Mouse (Mus musculus) kidney, embryonic 14.5 days (tissue): ENCODE measurements around the gene Stab1. TPM values are rescaled to one million over a fixed set of nuclear protein-coding genes. Genes with fewer than 3 reads are reported as not detected.

ENCODE experiments used
- ATAC-seq: fragments of 200-750 bp; cut with Nextera tagmentation; 2 replicates; pipeline ENCODE4 v1.8.0; 2017; ENCODE audit warnings: moderate number of reproducible peaks, mild to moderate bottlenecking, moderate TSS enrichment, moderate library complexity; ENCODE audit not compliant: low FRiP score, low TSS enrichment
- H3K27ac ChIP-seq: fragments of 300-500 bp; sonication (generic); 2 replicates; pipeline ENCODE4 v1.5.1; 2014; ENCODE audit warnings: low read depth, mild to moderate bottlenecking, low read length, moderate library complexity, mixed read lengths
- H3K27me3 ChIP-seq: fragments of 300-500 bp; sonication (generic); 2 replicates; pipeline ENCODE4 v1.6.1; 2014; ENCODE audit warnings: mild to moderate bottlenecking, low read length; ENCODE audit not compliant: control insufficient read depth, insufficient read depth
- H3K36me3 ChIP-seq: fragments of 300-500 bp; sonication (generic); 2 replicates; pipeline ENCODE4 v1.6.1; 2014; ENCODE audit warnings: low read length, mixed read lengths; ENCODE audit not compliant: control insufficient read depth, insufficient read depth
- H3K4me1 ChIP-seq: fragments of 300-500 bp; sonication (generic); 2 replicates; pipeline ENCODE4 v1.6.1; 2014; ENCODE audit warnings: low read length, mixed read lengths; ENCODE audit not compliant: control insufficient read depth, insufficient read depth
- H3K4me2 ChIP-seq: fragments of 300-500 bp; sonication (generic); replicated peaks from 2 replicates; pipeline ENCODE4 v1.6.1; 2014; ENCODE audit warnings: low read depth, mild to moderate bottlenecking, low read length
- H3K4me3 ChIP-seq: fragments of 300-500 bp; sonication (generic); 2 replicates; pipeline ENCODE4 v1.5.1; 2014; ENCODE audit warnings: mild to moderate bottlenecking, low read length
- H3K9ac ChIP-seq: fragments of 300-500 bp; sonication (generic); 2 replicates; pipeline ENCODE4 v1.6.1; 2014; ENCODE audit warnings: low read depth, mild to moderate bottlenecking, low read length, moderate library complexity
- H3K9me3 ChIP-seq: fragments of 300-500 bp; sonication (generic); 2 replicates; pipeline ENCODE4 v1.6.1; 2016; ENCODE audit warnings: low read length; ENCODE audit not compliant: control insufficient read depth
- WGBS: fragments of 180-500 bp; shearing (Covaris S2); extraction: QIAGEN DNeasy Blood & Tissue Kit; methylation state at CpG from one replicate; pipeline ENCODE4 v1.1.7; 2014; 5-methylcytosine and 5-hydroxymethylcytosine counted together
- polyA plus RNA-seq: library from polyadenylated mRNA; unstranded; fragments of >200 nt; fragmentation: Nextera tagmentation; extraction: Ambion mirVana; gene quantifications from 2 replicates; pipeline ENCODE4 v1.2.1, GENCODE M21; 2014

The Stab1 gene
- polyA plus RNA-seq, 1 experiment from 2014 or later, result 41.1 TPM

- no peak for ATAC-seq
- Histone ChIP-seq H3K4me1 (peaks cover 2% of the 10 kb centered on the region), H3K9me3 (no peaks in the 10 kb centered on the region), H3K4me2 (no peak overlapping the region), H3K27ac (no peak overlapping the region), H3K9ac (no peak overlapping the region), H3K27me3 (no peaks in the 10 kb centered on the region), H3K36me3 (peaks cover 83% of the 10 kb centered on the region), H3K4me3 (no peak overlapping the region)
- WGBS, result 86% methylated on average over 29 of the region's 35 CpGs
Observed at GRCm38 (mm10) chr14:31138219-31138896, 30.1 kb downstream of the Stab1 start.

- Histone ChIP-seq H3K27ac (peak overlapping the region; percentile 26; the same call in 1 of the 2 replicates), H3K36me3 (peaks cover 80% of the 10 kb centered on the region), H3K9ac (no peak overlapping the region), H3K4me1 (peaks cover 7% of the 10 kb centered on the region), H3K4me3 (no peak overlapping the region), H3K27me3 (no peaks in the 10 kb centered on the region), H3K4me2 (no peak overlapping the region), H3K9me3 (no peaks in the 10 kb centered on the region)
- WGBS, result 71% methylated on average over 11 of the region's 11 CpGs
- ATAC-seq, result no peak
Observed at GRCm38 (mm10) chr14:31137791-31138190, 30.6 kb downstream of the Stab1 start.

DNA sequence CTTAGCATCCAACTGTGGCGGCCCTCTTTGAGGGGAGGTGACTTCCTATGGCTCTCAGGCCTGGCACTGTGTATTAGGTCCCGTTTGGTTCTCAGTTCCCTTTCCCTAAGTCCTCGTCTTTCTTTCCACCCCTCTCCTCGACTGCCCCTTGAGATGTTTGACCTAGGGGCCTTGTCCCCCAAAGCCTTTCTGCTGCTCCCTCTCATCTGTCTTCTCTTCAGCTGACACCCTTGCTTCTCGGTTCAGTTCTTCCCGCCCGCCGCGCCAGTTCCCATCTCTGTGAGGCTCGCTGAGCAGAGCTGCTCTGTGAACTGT lies 31.2 kb downstream of the Stab1 start:
- no peak overlapping the region for H3K9ac ChIP-seq
- peak overlapping the region; percentile 26; the same call in 1 of the 2 replicates for H3K27ac ChIP-seq
- H3K36me3 ChIP-seq, result peaks cover 77% of the 10 kb centered on the region
- no peak for ATAC-seq
- no peaks in the 10 kb centered on the region for H3K9me3 ChIP-seq
- H3K4me3 ChIP-seq, result no peak overlapping the region
- no peak overlapping the region for H3K4me2 ChIP-seq
- 72% methylated on average over 10 of the region's 10 CpGs for WGBS
- H3K4me1 ChIP-seq, result peaks cover 13% of the 10 kb centered on the region
- H3K27me3 ChIP-seq, result no peaks in the 10 kb centered on the region

DNA sequence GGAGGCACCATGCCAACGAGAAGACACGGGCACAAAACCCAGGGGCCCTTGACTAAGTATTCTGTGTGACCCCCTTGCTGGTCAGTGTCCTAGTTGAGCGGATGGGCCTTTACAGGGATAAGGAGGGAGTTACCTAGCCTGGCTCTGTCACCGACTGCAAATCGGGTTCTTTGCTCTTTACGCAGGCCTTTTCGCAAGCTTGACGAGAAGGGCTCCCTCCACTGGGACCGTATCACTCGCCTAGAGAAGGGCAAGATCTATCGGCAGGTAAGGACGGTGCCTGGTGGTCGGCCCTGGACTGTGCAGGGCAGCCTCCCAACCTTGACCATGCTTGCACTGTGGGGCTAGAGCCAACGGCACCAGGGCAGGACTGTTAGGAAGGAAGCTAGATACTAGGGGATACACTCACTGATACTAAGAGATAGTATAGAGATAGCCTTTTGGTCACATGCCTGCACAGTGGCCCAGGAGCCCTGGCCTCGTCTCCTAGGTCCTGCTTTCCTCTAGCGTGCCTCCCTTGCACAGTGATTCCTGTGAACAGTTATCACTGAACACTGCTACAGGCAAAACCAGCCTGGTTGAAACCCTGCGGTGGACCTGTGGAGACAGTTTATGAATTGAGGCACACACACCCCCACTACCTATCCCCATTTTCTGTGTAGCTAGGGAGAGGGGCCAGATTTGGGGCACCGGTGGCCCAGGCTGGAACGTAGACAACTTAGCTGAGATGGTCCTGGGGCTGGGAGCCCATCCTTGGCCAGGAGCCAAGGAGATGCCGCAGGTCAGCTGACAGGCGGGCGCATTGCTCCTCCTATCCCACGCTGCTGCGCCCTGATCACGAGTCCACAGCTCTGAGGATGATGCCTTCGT lies 31.8 kb downstream of the Stab1 start:
- 92% methylated on average over 26 of the region's 26 CpGs for WGBS
- Histone ChIP-seq H3K9me3 (no peaks in the 10 kb centered on the region), H3K27me3 (no peaks in the 10 kb centered on the region), H3K9ac (no peak overlapping the region), H3K4me1 (peaks cover 18% of the 10 kb centered on the region), H3K36me3 (peaks cover 73% of the 10 kb centered on the region), H3K4me2 (no peak overlapping the region), H3K4me3 (no peak overlapping the region), H3K27ac (no peak overlapping the region)
- ATAC-seq, result no peak

GRCm38 (mm10) chr14:31135495-31136410 lies 32.7 kb downstream of the Stab1 start:
- H3K27me3 ChIP-seq, result no peaks in the 10 kb centered on the region
- H3K9ac ChIP-seq, result no peak overlapping the region
- no peak overlapping the region for H3K27ac ChIP-seq
- no peak overlapping the region for H3K4me2 ChIP-seq
- H3K4me1 ChIP-seq, result peaks cover 18% of the 10 kb centered on the region
- H3K36me3 ChIP-seq, result peaks cover 64% of the 10 kb centered on the region
- no peak overlapping the region for H3K4me3 ChIP-seq
- no peak for ATAC-seq
- H3K9me3 ChIP-seq, result no peaks in the 10 kb centered on the region
- WGBS, result 93% methylated on average over 34 of the region's 34 CpGs

GRCm38 (mm10) chr14:31134015-31135000 lies 34.1 kb downstream of the Stab1 start:
- H3K27me3 ChIP-seq, result no peaks in the 10 kb centered on the region
- peaks cover 27% of the 10 kb centered on the region for H3K4me1 ChIP-seq
- WGBS, result 87% methylated on average over 25 of the region's 25 CpGs
- peaks cover 50% of the 10 kb centered on the region for H3K36me3 ChIP-seq
- no peak overlapping the region for H3K4me3 ChIP-seq
- H3K27ac ChIP-seq, result no peak overlapping the region
- H3K9me3 ChIP-seq, result no peaks in the 10 kb centered on the region
- no peak for ATAC-seq
- H3K9ac ChIP-seq, result no peak overlapping the region
- H3K4me2 ChIP-seq, result no peak overlapping the region

- H3K4me3 ChIP-seq, result peak overlapping the region; percentile 95
- H3K4me2 ChIP-seq, result peak overlapping the region; percentile 88
- H3K36me3 ChIP-seq, result peaks cover 39% of the 10 kb centered on the region
- H3K4me1 ChIP-seq, result peaks cover 27% of the 10 kb centered on the region
- H3K27ac ChIP-seq, result no peak overlapping the region
- H3K27me3 ChIP-seq, result no peaks in the 10 kb centered on the region
- no peaks in the 10 kb centered on the region for H3K9me3 ChIP-seq
- H3K9ac ChIP-seq, result peak overlapping the region; percentile 95; the same call in 1 of the 2 replicates
- 30% methylated on average over 11 of the region's 11 CpGs for WGBS
- no peak for ATAC-seq
Observed at GRCm38 (mm10) chr14:31133023-31133665, 35.3 kb downstream of the Stab1 start.
